Mouse (Mus musculus) embryo, embryonic 10.5 days (tissue): ENCODE results near the gene Ypel4.

Experiments
- DNase-seq: peaks from one replicate; pipeline ENCODE4 v3.0.0-alpha.2; 2015; ENCODE audit warnings: low spot score

Gene Ypel4

DNA sequence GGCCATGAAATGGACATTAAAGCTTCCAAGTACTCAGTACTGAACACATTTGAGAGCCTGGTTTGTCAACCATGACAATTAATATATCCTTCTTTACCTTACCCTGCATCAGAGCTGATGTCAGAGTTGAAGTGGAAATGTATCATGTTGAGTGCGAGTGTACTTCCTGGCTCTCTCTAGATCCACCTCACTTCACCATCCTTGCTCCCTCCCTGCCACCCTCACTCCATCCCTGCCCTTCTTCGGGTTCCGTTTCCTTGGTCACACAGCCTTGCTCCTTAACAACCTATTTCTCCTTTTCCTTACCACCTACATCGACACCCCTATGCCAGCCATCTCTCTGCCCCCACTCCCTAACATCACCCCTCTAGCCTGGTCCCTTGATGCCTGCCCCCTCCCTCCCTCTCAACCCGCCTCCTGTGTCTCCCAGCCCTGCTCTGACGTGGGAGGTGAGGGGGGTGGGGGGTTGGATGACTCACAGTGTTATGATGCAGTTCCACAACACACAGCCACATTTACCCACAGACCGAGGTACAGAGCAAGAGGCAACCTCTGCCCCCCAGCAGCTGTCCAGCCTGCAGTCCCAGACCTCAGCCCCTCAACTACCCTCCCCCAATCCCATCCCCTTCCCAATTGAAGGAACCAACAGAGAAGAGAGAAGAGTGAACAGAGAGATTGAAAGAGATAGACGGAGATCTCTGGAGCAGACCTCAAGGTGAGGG is at the start of gene Ypel4:
Gene Ypel4 (plus strand): TSS at position 480 of the 722 bp plus-strand sequence.
- DNase-seq = peak; percentile 60

GRCm38 (mm10) chr2:84688080-84688844 is 45.6 kb upstream of the Ypel4 start:
- DNase-seq = no peak

DNA sequence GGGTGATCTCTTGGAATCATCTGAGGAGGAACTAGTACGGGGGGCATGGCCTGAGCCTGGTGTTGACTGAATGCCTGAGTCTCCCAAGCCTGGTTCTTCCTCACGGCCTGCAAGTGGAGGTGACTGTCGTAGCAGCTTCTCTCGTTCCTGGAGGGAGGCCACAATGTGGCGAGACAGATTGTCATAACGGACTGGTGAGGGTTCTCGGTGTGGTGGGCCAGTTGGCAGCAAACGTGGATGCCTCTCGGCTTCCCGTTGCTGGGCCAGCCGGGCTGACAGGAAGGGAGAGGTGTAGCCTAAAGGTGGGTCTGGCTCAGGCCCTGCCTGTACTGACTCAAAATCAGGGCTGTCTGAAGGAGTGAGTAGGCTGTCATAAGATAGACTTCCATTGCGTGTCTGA is 43.8 kb upstream of the Ypel4 start:
- DNase-seq = no peak

GRCm38 (mm10) chr2:84695007-84695695 is 38.7 kb upstream of the Ypel4 start:
- DNase-seq = no peak

- DNase-seq = no peak
Observed at GRCm38 (mm10) chr2:84703497-84703896, 30.4 kb upstream of the Ypel4 start.

DNA sequence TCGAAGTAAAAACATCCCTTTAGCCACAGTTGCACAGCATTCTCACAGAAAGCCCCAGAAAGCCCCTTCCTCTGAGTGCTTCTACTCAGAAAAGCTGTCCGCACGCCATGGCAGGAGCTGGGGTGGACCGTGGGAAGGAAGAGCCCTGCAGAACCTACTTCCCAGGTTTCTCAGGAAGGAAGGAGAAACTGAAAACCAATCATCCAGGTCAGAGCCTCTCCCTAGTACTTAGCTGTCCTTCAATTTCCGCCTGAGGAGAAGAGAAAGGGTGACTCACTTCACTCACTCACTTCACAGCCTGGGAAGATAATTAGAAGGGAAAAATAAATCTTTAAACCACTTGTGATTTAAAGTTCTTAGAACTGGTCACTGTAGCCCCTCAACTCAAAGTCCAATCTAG is 29.5 kb upstream of the Ypel4 start:
- no peak for DNase-seq

GRCm38 (mm10) chr2:84705295-84705694 is 28.6 kb upstream of the Ypel4 start:
- DNase-seq = no peak

DNA sequence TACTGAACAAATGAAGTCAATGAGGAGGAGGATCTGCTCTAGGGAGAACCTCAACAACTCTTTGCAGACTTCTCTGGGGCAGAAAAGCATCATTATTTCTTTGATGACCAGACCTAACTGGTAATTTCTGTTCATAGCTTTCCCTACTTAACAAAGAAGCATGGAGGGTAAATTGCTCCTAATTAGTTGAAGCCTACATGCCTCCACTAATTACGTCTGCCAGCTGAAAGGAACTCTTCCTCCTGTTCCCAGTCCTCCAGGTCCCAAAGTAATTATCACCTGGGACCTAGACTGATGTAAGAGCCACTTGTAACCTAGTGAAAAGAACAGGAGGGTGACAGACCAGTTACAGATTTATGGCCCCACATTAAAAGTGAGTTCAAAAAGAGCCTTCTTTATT is 26.3 kb upstream of the Ypel4 start:
- no peak for DNase-seq

GRCm38 (mm10) chr2:84711898-84712297 is 22.0 kb upstream of the Ypel4 start:
- DNase-seq = no peak

- DNase-seq = no peak
Observed at GRCm38 (mm10) chr2:84714422-84714810, 19.4 kb upstream of the Ypel4 start.

DNA sequence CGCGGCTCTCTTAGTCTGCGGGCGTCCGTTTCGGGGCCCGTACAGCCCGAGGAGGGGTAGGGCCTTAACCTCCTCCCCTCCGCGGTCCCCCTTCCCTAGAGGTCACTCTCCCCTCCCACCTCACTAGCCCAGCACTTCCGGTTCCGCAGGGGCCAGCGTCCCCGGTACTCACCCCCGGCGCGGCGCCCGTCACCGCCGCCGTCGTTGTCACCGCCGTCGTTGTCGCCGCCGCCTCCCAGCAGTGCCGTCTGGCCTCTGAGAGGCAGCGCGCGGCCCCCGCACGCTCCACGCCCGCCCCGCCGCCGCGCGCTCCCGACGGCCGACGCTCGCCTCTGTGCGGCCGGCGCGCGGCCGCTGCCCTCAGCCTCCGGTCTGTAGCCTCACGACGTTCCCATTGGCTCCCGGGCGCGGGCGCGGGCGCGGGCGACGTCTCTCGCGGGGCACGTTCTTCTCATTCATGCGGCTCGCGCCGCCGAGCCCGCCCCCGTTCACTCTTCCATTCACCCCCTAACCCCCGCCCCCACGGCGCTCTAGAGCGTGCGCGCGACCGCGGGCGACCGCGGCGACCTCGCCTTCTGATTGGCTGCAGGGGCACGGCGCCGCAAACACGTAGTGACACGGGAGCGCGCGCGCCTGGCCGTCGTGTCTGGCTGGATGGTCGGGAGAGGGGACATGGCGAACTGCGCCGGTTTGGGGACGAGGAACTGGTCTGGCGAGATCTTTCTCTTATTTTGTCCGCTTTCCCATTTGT is 18.9 kb upstream of the Ypel4 start, which contains the start of gene Zdhhc5:
Gene Zdhhc5 (minus strand): TSS at position 370 of the 751 bp plus-strand sequence.
- DNase-seq = peak; percentile 98

- DNase-seq = peak; percentile 94
Observed at GRCm38 (mm10) chr2:84715562-84716361, 18.1 kb upstream of the Ypel4 start.

DNA sequence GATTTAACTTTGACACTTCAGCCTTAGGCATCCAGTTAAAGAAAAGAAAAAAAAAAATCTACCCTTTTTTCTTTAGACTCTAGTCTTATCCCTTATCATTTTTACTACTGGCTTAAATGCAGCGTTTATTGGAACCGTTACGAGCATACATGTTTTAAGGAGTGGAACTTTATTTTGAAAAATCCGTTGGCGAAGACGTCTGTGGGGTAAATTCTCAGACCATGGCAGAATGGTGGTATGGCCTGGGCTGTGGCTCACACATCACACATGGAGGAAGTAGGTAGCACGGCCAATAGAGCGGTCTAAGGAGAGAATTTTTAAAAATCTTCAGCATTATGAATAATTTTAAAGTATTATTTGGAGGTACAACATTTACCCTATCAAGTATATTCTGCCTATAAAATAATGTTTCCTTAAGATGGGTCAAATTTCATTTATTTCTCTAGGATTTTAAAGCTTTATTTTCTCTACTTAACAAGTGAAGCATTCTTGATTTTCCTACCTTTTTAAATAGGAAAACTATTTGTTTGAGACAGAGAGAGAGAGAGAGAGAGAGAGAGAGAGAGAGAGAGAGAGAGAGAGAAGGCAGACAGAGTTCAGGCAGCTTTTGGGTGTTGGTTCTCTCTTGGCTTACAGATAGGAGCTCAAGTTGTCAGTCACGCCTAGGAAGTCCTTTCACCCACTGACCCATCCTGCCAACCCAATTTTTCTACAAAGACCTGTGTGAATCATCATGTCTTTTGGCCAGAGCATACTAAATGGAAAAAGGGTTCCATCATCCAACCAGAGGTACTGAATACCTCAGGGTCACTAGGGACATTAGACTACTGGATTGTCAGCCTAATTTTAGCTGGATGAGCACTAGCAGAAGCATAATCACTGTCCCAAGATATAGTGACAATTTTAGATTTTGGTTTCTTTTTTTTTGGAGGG is 17.2 kb upstream of the Ypel4 start:
- DNase-seq = no peak

DNA sequence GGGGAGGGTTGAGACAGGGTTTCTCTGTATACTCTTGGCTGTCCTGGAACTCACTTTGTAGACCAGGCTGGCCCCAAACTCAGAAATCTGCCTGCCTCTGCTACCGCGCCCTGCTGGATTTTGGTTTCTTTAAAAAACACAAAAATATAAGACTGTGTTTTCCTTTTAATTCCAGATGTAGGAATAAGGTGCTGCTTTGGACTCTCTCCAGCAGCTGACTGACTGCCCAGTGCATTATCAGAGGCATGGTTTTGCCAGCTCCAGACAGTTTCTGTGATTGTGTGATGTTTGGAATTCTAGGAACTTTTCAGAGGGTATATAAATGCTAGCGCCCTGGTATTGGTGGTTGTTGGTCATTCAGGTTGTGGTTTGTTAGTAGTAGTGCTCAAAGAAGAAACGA is 16.5 kb upstream of the Ypel4 start:
- no peak for DNase-seq

GRCm38 (mm10) chr2:84720718-84721117 is 13.1 kb upstream of the Ypel4 start:
- no peak for DNase-seq

DNA sequence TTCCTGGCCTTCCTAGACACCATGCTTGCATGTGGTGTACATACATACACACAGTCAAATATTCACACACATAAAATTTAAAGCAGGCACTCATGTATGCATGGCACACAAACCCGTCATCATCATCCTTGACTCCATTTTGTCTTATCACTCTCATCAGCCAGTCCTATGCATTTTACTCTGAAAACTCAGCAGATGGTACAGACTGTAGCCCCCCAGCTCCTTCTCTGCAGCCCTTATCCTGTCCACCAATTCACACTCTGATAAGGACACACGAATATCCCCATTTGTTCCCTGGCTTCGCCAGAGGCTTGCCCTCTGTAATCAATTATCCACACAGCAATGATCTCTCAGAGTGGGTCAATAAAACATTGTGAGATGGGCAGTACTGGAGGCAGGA is 12.7 kb upstream of the Ypel4 start:
- no peak for DNase-seq

- DNase-seq = no peak
Observed at GRCm38 (mm10) chr2:84723856-84724255, 10.0 kb upstream of the Ypel4 start.

- no peak for DNase-seq
Observed at GRCm38 (mm10) chr2:84725770-84726169, 8.1 kb upstream of the Ypel4 start.

- no peak for DNase-seq
Observed at GRCm38 (mm10) chr2:84726716-84727115, 7.1 kb upstream of the Ypel4 start.
